Mouse (Mus musculus) kidney, adult 2 months (tissue): Measurements from ENCODE around the gene Tnfrsf1a.

Experiments
- CTCF ChIP-seq: fragments of 200-500 bp; conservative IDR thresholded peaks from 2 replicates; pipeline ENCODE4 v1.5.1; 2011; ENCODE audit warnings: low read depth, mild to moderate bottlenecking, control low read depth, low read length, moderate library complexity, mixed read lengths; ENCODE audit not compliant: insufficient read depth, insufficient read length
- POLR2A ChIP-seq: fragments of 200-500 bp; IDR thresholded peaks from one replicate; pipeline ENCODE4 v1.6.1; 2011; ENCODE audit warnings: low read depth, low read length, control low read depth

DNA sequence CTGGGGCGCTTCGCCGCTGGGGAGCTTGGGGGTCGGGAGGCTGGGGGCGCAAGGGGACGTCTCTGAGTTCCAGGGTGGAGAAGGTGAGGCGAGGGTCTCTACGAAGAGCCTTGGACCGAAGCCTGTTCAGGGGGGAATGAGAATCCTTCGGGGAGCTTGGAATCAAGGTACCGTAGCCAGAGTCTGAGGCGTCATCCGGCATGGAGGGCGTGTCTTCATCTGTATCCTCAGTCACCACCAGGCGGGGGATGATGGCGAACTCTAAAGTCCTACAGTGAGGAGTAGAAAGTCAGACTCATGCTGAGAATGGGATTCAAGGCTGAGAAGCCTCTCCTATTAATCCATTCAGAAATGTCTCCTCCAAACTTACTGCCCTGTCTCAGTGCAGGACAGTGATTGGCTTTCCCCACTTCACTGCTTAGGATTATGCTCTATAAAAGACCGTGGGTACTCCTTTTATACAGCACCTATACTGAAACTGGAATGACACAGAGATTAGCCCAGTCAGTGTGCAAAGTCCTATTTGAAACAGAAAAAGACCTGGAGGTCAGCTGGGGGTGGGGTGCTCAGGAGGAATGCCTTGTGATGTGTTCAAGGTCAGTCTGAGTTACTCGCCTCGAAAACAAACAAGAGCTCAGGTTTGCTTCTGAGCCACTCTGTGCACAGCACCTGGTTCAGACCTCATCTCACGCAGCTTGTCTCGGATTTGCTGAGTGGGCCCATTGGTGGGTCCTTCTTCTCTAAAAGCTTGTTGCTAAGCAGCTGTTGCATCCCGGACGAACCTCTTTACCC lies 14.5 kb downstream of the Tnfrsf1a start:
- no peak for TF ChIP-seq POLR2A
- TF ChIP-seq CTCF = 0 out of 2 replicates have a peak, but pooled peaks have one; percentile 10
